Mouse (Mus musculus) forebrain, embryonic 16.5 days (tissue): ENCODE results near the gene Itpkc. TPM values are rescaled to one million over a fixed set of nuclear protein-coding genes. Genes with fewer than 3 reads are reported as not detected.

ENCODE experiments used
- ATAC-seq: fragments of 200-750 bp; cut with Nextera tagmentation; 2 replicates; pipeline ENCODE4 v1.8.0; 2017; ENCODE audit warnings: mild to moderate bottlenecking, moderate library complexity
- H3K27ac ChIP-seq: fragments of 300-500 bp; sonication (generic); 2 replicates; pipeline ENCODE4 v1.5.1; 2014; ENCODE audit warnings: low read length, control low read depth
- H3K27me3 ChIP-seq: fragments of 300-500 bp; sonication (generic); replicated peaks from 2 replicates; pipeline ENCODE4 v1.6.1; 2014; ENCODE audit warnings: low read length; ENCODE audit not compliant: control insufficient read depth, insufficient read depth
- H3K36me3 ChIP-seq: fragments of 300-500 bp; sonication (generic); 2 replicates; pipeline ENCODE4 v1.6.1; 2014; ENCODE audit not compliant: control insufficient read depth, insufficient read depth
- H3K4me1 ChIP-seq: fragments of 300-500 bp; sonication (generic); replicated peaks from 2 replicates; pipeline ENCODE4 v1.6.1; 2014; ENCODE audit warnings: low read length; ENCODE audit not compliant: control insufficient read depth, insufficient read depth
- H3K4me2 ChIP-seq: fragments of 300-500 bp; sonication (generic); 2 replicates; pipeline ENCODE4 v1.6.1; 2014; ENCODE audit warnings: mild to moderate bottlenecking, low read length, control low read depth
- H3K4me3 ChIP-seq: fragments of 300-500 bp; sonication (generic); replicated peaks from 2 replicates; pipeline ENCODE4 v1.5.1; 2014; ENCODE audit warnings: mild to moderate bottlenecking, low read length, control low read depth
- H3K9ac ChIP-seq: fragments of 300-500 bp; sonication (generic); replicated peaks from 2 replicates; pipeline ENCODE4 v1.6.1; 2014; ENCODE audit warnings: low read depth, low read length, control low read depth
- H3K9me3 ChIP-seq: fragments of 300-500 bp; sonication (generic); 2 replicates; pipeline ENCODE4 v1.6.1; 2016; ENCODE audit warnings: low read length; ENCODE audit not compliant: control insufficient read depth
- WGBS: fragments of 180-500 bp; shearing (Covaris S2); extraction: QIAGEN DNeasy Blood & Tissue Kit; methylation state at CpG from one replicate; pipeline ENCODE4 v1.1.7; 2014; 5-methylcytosine and 5-hydroxymethylcytosine counted together
- polyA plus RNA-seq: library from polyadenylated mRNA; unstranded; fragments of >200 nt; fragmentation: Nextera tagmentation; extraction: Ambion mirVana; gene quantifications from 2 replicates; pipeline ENCODE4 v1.2.1, GENCODE M21; 2015

Itpkc gene
- polyA plus RNA-seq, 1 experiment from 2014 or later: 6.2 TPM

DNA sequence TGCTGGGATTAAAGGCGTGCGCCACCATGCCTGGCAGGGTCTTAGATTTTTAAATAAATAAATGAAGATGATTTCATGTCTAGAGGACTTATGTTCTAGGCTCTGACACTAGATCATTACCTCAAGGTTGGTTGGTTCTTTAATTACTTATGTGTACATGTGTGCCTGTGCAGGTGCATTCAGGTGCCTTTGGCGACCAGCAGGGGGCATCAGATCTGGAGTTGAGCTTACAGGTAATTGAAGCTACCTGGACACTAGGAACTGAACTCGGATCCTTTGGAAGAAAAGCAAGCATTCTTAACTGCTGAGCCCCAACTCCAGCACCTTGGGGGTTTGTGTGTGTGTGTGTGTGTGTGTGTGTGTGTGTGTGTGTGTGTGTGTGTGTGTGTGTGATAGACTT lies 2.3 kb upstream of the Itpkc start:
- H3K27ac ChIP-seq: no peak overlapping the region
- WGBS: 82% methylated on average over 4 of the region's 4 CpGs
- no peak overlapping the region for H3K4me2 ChIP-seq
- H3K36me3 ChIP-seq: no peaks in the 10 kb centered on the region
- peaks cover 37% of the 10 kb centered on the region for H3K4me1 ChIP-seq
- ATAC-seq: no peak
- H3K9me3 ChIP-seq: no peaks in the 10 kb centered on the region
- H3K9ac ChIP-seq: no peak overlapping the region
- no peak overlapping the region for H3K4me3 ChIP-seq
- H3K27me3 ChIP-seq: no peaks in the 10 kb centered on the region

DNA sequence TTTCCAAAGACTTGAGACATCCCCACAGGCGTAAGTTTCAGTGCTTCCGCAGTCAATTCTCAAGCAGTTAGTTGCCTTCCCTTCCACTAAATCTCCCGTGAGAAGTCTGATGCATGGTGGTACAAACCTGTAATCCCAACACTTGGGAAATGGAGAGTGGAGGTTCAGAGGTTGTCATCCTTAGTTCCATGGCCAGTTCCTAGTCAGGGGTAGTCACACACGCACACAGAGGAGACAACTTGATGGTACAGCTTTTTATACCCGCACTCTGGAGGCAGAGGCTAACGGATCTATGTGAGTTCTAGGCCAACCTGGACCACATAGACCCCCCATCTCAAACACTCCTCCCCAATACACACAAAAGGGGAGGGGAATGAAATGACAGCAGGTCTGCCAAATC lies 404 bp upstream of the Itpkc start:
- H3K27me3 ChIP-seq: no peaks in the 10 kb centered on the region
- H3K9ac ChIP-seq: peak overlapping the region; percentile 85
- peak overlapping the region; percentile 83 for H3K27ac ChIP-seq
- H3K36me3 ChIP-seq: no peaks in the 10 kb centered on the region
- peaks cover 52% of the 10 kb centered on the region for H3K4me1 ChIP-seq
- no peaks in the 10 kb centered on the region for H3K9me3 ChIP-seq
- peak overlapping the region; percentile 78 for H3K4me2 ChIP-seq
- WGBS: 13% methylated on average over 6 of the region's 6 CpGs
- H3K4me3 ChIP-seq: peak overlapping the region; percentile 89
- no peak for ATAC-seq

DNA sequence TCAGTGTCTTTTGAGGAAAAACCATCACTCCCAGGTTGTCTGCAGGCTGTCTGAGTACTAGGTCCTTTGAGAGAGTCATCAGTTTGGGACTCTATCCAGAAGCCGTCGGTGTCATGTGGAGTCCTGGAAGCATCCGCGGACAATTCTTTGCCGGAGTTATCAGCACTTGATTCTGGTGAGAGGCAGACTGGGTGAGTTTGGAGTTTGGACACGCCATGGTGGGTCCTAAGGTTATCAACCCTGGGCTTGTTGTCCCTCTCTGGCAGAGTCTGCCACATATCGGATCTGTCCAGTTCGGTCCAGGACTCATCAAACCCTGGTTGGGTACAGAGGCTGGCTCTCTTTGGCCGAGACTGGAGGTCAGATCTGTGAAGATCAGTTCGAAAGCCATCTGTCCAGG lies 785 bp downstream of the Itpkc start:
- Histone ChIP-seq H3K9ac (peak overlapping the region; percentile 85), H3K4me1 (peaks cover 52% of the 10 kb centered on the region), H3K9me3 (no peaks in the 10 kb centered on the region), H3K27me3 (no peaks in the 10 kb centered on the region), H3K4me3 (peak overlapping the region; percentile 89), H3K27ac (no peak overlapping the region), H3K36me3 (peaks cover 2% of the 10 kb centered on the region; the same call in 1 of the 2 replicates), H3K4me2 (peak overlapping the region; percentile 78)
- no peak for ATAC-seq
- 3% methylated on average over 10 of the region's 10 CpGs for WGBS

DNA sequence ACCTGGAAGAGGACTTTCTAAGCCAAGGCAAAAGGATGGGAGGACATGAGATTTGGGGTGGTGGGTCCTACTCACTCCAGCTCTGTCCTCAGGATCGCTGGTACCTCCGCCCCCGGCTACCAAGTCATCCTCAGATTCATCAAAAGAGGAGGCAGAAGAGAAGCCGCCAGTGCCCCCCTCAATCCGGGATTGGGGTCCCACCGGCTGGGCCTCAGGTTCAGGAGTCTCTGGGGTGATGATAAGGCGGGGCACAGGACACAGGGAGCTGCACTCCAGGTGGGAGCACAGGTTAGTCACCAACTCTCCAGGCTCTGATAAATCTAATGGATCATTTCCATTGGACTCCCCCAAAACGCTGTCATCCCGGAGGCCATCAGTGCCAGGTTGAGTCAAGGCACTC lies 1.2 kb downstream of the Itpkc start:
- H3K4me1 ChIP-seq: peaks cover 52% of the 10 kb centered on the region
- 21% methylated on average over 9 of the region's 9 CpGs for WGBS

DNA sequence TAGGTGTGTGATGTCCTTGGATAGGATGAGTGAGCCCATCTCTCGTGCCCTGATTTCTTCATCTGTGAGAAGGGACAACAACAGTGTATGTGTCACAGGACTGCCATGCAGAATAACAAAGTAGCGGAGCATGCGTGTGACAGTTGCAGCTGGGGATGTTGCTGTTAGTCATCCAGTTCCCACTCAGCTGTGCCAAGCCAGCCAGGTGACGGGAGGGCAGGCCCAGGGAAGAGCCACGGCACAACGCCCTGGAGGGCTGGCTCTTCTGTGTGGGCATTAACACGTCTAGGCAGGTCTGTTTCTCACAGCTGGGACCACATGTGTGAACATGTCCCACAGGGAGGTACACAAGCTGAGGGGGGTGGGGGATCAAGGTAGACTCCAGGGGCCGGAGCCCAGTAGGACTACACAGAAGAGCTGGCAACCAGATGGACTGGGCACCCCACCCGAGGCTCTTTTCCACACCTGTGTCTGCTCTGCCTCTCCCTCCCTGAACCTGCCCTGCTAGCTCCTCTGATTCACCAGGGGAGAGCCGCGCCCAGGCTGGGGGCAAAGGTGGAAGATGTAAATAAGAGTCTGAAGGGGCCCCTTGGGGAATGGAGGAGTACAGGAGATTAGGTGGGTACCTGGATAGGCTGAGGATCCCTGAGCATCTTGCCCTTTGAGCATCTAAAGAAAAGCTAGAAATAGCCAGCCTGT lies 3.4 kb downstream of the Itpkc start:
- Histone ChIP-seq H3K9me3 (no peaks in the 10 kb centered on the region), H3K4me3 (peak overlapping the region; percentile 15), H3K27ac (no peak overlapping the region), H3K4me2 (peak overlapping the region; percentile 78), H3K4me1 (peaks cover 52% of the 10 kb centered on the region), H3K27me3 (no peaks in the 10 kb centered on the region), H3K36me3 (peaks cover 2% of the 10 kb centered on the region; the same call in 1 of the 2 replicates), H3K9ac (peak overlapping the region; percentile 4)
- no peak for ATAC-seq
- WGBS: 80% methylated on average over 11 of the region's 11 CpGs

More for the DNA sequence above, 1.2 kb downstream of the Itpkc start:
- ATAC-seq: no peak
- Histone ChIP-seq H3K27me3 (no peaks in the 10 kb centered on the region), H3K4me2 (peak overlapping the region; percentile 78), H3K4me3 (peak overlapping the region; percentile 89), H3K27ac (no peak overlapping the region), H3K9me3 (no peaks in the 10 kb centered on the region), H3K9ac (peak overlapping the region; percentile 85), H3K36me3 (peaks cover 2% of the 10 kb centered on the region; the same call in 1 of the 2 replicates)

DNA sequence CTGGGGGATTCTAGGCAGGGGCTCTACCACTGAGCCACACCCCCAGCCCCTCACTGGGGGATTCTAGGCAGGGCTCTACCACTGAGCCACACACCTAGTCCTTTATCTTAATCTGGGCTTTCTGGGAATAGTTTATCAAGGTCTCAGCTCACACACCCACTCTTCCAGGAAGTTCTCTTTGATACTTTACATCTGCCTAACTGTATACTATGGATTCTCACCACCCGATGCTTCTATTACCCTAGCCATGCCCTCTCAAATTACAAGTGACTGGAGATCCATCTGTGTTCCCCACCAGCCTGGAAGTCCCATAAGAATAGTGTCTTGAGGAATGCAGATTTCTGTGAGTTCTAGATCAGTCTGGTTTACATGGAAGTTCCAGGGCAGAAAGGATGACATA lies 5.9 kb downstream of the Itpkc start:
- 87% methylated on average over 1 of the region's 1 CpGs for WGBS
- H3K4me2 ChIP-seq: no peak overlapping the region
- no peaks in the 10 kb centered on the region for H3K27me3 ChIP-seq
- no peak overlapping the region for H3K27ac ChIP-seq
- no peak overlapping the region for H3K9ac ChIP-seq
- ATAC-seq: no peak
- H3K36me3 ChIP-seq: peaks cover 5% of the 10 kb centered on the region; the same call in 1 of the 2 replicates
- no peak overlapping the region for H3K4me3 ChIP-seq
- H3K9me3 ChIP-seq: no peaks in the 10 kb centered on the region
- peaks cover 45% of the 10 kb centered on the region for H3K4me1 ChIP-seq

DNA sequence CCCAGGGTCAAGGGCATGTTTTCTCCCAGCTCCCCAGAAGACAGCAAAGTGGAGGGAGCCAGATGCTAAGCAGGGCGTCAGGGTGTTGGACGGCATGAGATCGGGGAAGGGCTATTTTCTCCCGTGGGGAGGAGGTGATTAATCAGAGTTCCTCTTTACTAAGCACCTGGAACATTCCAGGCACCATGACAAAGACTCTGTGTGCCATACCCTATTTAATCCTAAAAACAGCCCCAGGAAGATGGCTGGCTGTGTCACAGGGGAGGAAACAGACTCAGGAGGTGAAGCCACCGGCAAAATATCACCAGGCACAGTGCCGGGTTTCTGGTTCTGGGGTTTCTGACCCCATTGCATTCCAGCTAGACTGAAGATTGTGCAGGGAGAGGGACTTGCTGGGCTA lies 6.5 kb downstream of the Itpkc start:
- H3K9me3 ChIP-seq: no peaks in the 10 kb centered on the region
- no peak overlapping the region for H3K27ac ChIP-seq
- 91% methylated on average over 6 of the region's 6 CpGs for WGBS
- H3K27me3 ChIP-seq: no peaks in the 10 kb centered on the region
- H3K9ac ChIP-seq: no peak overlapping the region
- H3K36me3 ChIP-seq: peaks cover 5% of the 10 kb centered on the region; the same call in 1 of the 2 replicates
- H3K4me2 ChIP-seq: no peak overlapping the region
- H3K4me1 ChIP-seq: peaks cover 39% of the 10 kb centered on the region
- no peak overlapping the region for H3K4me3 ChIP-seq
- no peak for ATAC-seq

DNA sequence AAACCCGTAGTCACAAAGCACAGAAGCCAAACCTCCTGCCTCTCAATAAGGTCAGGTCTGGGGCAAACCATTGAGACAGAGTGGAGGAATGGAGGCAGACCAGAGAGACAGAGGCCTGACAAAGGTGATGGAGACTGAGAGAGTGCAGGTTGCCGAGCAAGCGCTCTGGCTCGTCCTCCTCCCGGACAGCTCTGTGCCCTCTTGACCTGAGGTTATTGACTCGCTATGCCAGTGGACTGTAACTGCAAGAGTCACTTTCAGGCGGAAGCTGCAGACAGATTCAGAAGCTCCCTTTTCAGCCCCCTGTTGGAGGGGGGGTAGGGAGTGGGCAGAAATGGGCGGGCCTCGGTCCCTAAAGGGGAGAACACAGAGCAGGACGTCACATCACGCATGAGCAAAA lies 8.5 kb downstream of the Itpkc start:
- Histone ChIP-seq H3K27ac (no peak overlapping the region), H3K36me3 (peaks cover 8% of the 10 kb centered on the region), H3K27me3 (no peaks in the 10 kb centered on the region), H3K9ac (no peak overlapping the region), H3K4me1 (peaks cover 19% of the 10 kb centered on the region), H3K9me3 (no peaks in the 10 kb centered on the region), H3K4me3 (no peak overlapping the region), H3K4me2 (no peak overlapping the region)
- WGBS: 85% methylated on average over 11 of the region's 11 CpGs
- no peak for ATAC-seq

DNA sequence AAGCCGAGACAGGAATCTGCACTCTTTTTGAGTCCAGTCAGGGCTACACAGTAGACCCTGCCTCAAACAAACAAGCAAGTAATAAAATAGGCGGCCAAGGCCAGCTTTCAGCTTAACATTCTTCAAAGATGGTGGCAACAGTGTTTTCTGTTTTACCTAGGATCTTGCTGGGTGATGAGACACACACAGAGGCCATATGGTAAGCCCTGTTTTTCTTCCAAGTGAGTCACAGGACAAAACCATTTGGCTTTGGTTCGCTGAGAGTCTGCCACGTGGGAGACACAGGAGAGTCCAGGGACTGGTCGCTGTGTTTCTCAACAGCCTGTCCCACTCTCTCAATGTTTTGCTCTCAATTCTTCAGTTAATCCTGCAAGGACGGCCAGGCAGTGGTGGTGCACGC lies 9.9 kb downstream of the Itpkc start:
- WGBS: 85% methylated on average over 7 of the region's 7 CpGs

More for the DNA sequence above, 9.9 kb downstream of the Itpkc start:
- peaks cover 14% of the 10 kb centered on the region for H3K36me3 ChIP-seq
- no peak overlapping the region for H3K4me2 ChIP-seq
- ATAC-seq: no peak
- H3K4me1 ChIP-seq: peaks cover 5% of the 10 kb centered on the region
- H3K27ac ChIP-seq: no peak overlapping the region
- no peaks in the 10 kb centered on the region for H3K27me3 ChIP-seq
- H3K9me3 ChIP-seq: no peaks in the 10 kb centered on the region
- H3K4me3 ChIP-seq: no peak overlapping the region
- no peak overlapping the region for H3K9ac ChIP-seq
